Mouse (Mus musculus): ENCODE results near the gene Mdm1.
A peak's percentile ranks its signal among the peaks of the same experiment; 100 is the strongest.
"Not testable (repeated sequence)": the region's sequence is repeated elsewhere in the genome, so short reads cannot be mapped to it uniquely, and the experiment has no call there.

The Mdm1 gene

DNA sequence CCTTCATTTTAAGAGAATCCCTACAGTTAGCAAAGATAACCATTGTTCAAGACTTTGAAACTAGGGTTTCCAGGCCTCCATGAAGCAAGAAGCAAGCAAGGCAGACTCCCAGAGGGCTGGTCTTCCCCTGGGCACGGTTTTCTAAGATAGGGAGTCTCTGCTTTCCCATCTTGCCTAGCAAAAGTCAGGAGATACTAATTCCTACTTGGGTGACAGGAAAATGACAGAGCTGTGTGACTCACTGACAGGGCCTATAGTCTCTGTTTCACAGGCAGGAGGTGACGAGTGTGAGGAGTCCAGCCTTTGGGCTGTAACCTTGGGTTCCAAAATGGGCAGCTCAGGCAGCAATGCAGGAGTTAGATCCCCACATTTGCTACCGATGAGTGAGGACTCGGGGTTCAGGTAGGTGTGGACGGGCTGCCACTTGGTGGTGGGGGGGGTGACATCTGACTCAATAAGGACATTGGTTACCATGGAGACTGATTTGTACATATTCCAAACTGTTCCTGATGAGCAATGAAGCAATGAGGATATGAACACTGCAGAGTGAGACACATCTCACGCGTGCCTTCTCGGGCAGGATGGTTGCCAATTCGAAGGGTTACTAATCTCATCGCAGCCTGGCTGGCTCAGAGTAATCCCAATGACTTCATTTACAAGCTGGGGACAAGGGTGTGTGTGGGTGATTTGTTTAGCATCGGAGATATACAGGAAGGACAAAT lies 19.0 kb upstream of the Mdm1 start:
- no peak for DNase-seq (ENCODE audit: low spot score)

- DNase-seq (ENCODE audit: low spot score): no peak
Measured at GRCm38 (mm10) chr10:118125236-118125635, 16.4 kb upstream of the Mdm1 start.

- no peak for DNase-seq (ENCODE audit: low spot score)
Measured at GRCm38 (mm10) chr10:118125776-118126445, 15.7 kb upstream of the Mdm1 start.

DNA sequence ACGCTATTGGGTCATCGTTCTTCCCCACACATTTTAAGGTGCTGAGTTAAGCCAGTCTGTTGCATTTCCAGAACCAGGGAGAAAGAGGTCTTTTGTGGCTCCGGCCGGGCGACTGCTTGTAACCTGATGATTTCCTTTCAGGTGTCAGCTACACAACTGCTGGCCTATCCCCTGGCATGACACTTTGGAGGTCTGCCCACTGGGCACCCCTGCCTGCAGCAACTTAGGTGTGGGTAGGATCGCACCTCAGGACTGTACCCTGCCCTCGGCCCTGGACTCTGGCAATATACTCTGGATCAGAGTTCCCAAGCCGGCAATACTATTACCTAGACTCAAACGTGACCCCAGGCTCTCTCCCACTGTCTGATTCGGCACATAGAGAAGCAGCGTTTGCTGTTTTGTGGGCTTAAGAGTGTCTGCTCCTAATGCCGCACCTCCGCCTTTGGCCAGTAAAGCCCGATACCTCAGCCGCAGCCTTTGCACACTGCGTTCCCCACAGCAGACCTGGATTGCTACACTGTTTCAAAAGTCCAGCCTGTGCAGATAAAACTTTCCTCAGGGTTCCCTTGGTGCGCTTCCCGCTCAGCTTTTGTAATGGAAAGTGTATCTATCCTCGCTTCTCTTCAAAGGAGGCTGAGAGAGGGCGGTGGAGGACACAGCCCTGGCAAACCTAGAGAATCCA lies 12.5 kb upstream of the Mdm1 start:
- DNase-seq (ENCODE audit: low spot score): peak; percentile 83

DNA sequence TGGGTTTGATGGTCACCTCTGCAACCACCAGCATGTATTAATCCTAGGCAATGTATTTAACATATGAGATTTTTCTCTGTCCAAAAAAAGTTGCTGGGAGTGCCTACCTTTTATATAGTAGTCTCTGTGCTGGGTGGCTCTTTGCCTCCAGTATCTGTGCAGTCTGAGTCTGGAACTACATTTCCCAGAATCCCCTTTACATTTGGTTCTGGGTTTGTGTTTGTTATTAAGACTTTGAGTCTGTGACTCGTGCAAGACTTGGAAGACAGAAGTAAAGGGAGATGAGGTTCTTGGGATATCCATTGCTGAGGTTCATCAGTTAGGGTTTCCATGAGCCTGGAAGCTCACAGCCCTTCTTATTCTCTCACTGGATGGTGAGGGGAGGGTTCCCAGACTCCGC lies 11.6 kb upstream of the Mdm1 start:
- DNase-seq (ENCODE audit: low spot score): no peak

DNA sequence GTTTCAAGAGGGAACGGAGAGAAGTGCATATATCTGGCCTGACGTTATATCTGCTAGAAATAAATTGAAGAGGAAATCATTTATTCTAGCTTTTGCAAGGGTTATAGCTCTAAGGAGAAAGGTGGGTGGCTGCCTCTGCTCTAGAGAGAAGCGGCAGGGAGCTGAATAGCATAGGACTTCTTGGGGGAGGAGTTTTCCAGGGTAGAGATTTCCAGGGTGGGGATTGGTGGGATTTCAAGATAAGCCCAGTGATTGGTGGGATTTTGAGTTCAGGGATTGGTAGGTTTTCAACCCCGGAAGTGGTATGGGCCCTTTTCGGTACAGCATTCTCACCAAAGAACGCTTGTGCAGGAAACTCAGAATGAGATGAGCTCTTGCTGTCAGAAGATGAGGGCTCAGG lies 8.6 kb upstream of the Mdm1 start:
- peak; percentile 28 for DNase-seq (ENCODE audit: low spot score)

- no peak for DNase-seq (ENCODE audit: low spot score)
Measured at GRCm38 (mm10) chr10:118138508-118138907, 3.1 kb upstream of the Mdm1 start.

GRCm38 (mm10) chr10:118139837-118140570 lies 1.6 kb upstream of the Mdm1 start:
- no peak for DNase-seq (ENCODE audit: low spot score)

- DNase-seq (ENCODE audit: low spot score): no peak
Measured at GRCm38 (mm10) chr10:118141884-118142801, 532 bp downstream of the Mdm1 start.

GRCm38 (mm10) chr10:118149381-118149780 lies 7.8 kb downstream of the Mdm1 start:
- no peak for DNase-seq (ENCODE audit: low spot score)

DNA sequence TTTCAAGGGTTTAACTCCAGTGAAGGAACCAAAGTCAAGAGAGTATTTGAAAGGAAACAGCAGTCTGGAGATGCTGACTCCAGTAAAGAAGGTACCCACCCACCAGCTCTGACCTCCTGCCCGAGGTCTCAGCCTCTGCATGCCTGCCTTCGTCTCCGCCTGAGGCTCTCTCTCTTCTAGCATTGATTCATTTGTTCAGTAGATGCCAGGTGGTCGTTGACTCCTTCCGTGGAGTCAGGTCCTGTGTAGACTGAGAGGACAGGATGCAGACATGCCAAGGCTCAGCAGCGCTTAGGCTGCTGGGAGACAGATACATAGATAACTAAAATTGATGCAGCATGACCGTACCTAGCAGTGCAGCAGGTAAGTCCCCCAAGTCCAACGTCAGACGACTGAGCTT lies 9.3 kb downstream of the Mdm1 start:
- DNase-seq (ENCODE audit: low spot score): no peak

DNA sequence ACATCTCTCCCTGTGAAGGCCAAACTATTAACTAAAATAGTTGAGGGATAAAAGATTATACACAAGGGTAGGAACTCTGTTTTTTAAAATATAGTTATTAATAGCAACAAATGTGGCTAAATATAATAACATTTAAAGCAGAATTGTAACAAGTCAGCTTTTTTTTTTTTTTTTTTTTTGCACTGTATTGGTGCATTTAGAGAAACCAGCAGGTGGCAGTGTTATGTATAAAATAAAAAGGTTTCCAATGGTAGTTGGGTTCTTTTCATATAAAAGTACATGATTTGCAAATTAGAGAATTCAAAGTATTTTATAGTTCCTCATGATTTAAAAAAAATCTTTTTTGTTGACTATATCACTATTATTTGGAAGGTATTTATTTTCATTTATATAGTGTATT lies 14.3 kb downstream of the Mdm1 start:
- DNase-seq (ENCODE audit: low spot score): no peak

DNA sequence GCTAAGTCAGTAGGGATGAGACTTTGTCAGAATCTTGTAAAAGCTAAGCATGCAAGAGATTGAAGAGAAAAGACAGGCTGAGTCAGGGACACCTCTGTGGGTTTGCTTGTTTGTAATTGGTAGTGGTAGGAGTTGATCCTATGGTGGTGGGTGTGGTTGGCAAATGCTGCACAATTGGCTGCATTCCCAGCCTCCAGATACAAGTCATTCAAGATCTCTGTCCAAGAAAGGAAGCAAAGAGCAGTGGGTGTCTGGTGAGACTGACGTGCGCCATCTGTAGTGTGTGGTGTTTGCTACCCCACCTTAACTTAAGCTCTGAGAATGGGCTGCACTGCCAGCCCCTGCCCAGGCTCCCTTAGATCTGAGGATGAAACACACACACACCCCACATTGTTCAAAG lies 19.5 kb downstream of the Mdm1 start:
- no peak for DNase-seq (ENCODE audit: low spot score)

DNA sequence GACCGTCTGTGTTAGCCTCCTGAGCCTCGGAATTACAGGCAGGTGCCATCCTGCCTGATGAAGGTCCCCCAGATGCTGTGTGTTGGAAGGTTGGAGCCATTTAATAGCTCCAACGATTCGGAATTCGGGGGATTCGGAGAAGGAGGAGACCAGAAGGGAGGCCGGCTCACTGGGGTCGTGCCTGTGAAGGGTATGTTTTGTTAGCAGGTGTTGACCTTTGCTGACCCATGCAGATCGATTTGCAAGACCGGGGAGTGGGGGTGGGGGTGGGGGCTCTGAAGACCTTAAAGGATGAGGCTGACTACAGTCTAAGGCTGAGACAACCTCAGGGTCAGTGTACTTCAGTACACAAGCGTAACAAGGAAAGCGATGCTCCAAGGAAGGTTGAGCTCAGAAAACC lies 27.6 kb downstream of the Mdm1 start:
- DNase-seq (ENCODE audit: low spot score): no peak

GRCm38 (mm10) chr10:118172416-118172815 lies 30.8 kb downstream of the Mdm1 start:
- DNase-seq (ENCODE audit: low spot score): no peak

- DNase-seq (ENCODE audit: low spot score): no peak
Measured at GRCm38 (mm10) chr10:118172876-118173275, 31.3 kb downstream of the Mdm1 start.

DNA sequence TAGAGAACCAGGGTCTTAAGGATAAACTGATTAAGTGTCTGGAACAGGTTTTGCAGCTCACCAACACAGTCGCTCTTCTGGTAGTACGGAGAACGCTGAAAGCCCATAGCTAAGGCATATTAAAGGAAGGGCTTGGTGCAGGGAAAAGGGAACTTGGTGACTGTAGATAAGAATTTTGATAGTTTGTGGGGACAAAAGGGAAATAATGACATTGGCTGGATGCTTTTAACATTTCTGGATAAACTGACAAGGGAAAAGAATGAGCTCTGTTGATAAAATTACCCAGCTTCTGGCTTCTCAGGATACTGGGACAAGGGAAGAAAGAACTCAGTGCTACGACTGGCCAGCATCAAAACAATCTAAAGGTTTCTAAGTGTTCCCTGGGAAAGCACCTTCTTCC lies 33.9 kb downstream of the Mdm1 start:
- DNase-seq (ENCODE audit: low spot score): not testable (repeated sequence)

DNA sequence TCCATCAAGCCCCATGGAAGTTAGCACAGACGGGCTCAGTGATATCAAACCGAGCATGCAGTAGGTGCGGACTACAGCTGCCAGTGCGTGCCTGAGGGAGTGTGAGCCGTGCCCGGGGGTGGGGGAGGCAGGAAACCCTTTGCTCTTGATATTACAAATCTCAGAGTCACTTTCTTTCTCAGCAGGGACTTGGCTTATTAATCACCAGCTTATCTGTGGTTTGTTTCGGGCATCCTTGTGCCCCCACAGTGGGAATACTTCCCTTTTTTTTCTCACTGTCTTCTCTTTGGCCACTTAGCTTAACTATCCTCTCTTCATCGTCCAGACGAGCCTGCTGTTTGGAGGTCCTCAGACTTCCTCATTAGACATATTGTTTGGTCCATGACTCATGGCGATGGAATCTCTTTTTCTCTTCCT lies 37.1 kb downstream of the Mdm1 start:
- DNase-seq (ENCODE audit: low spot score): no peak

GRCm38 (mm10) chr10:118179265-118179664 lies 37.7 kb downstream of the Mdm1 start:
- no peak for DNase-seq (ENCODE audit: low spot score)

GRCm38 (mm10) chr10:118195150-118195549 lies 53.5 kb downstream of the Mdm1 start:
- DNase-seq (ENCODE audit: low spot score): not testable (repeated sequence)

- no peak for DNase-seq (ENCODE audit: low spot score)
Measured at GRCm38 (mm10) chr10:118204642-118205041, 63.0 kb downstream of the Mdm1 start, which contains the start of gene Il22. TSS of gene Il22 (plus strand) at chr10:118204942.

Data from testis, postnatal 14 days (tissue).